Mouse (Mus musculus) liver, postnatal 0 days (tissue): Measurements from ENCODE around the gene Gm20388.

Source experiments
- CTCF ChIP-seq: sonication (generic); IDR thresholded peaks from 2 replicates; pipeline ENCODE4 v1.5.1; 2016; ENCODE audit warnings: antibody characterized with exemption, low read depth
- EP300 ChIP-seq: IDR thresholded peaks from 2 replicates; pipeline ENCODE4 v1.6.1; 2016; ENCODE audit warnings: antibody characterized with exemption, low read depth, mild to moderate bottlenecking

DNA sequence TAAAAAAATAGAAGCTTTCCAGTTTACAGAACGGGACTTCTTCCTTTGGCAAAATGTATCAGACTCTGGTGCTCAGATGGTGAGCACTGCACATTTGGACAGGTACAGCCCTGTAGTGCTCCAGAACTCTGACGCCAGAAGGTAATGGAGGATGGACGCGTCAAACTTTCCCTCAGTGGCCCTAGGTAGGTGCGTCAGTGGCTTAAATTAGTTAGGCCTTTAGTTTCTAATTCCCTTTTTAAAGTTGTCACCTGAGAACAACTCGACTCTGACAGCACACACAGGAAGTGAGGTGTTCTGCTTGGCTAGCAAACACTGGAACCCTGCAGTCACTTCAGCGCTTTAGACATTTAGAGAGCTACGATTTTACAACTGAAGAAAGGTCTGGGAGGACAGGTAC, 4043.0 kb downstream of the Gm20388 start:
- TF ChIP-seq CTCF (no peak), EP300 (no peak)
